Mouse (Mus musculus) liver, embryonic 15.5 days (tissue): ENCODE measurements around the gene Mtr. TPM values are rescaled to one million over a fixed set of nuclear protein-coding genes. Genes with fewer than 3 reads are reported as not detected.
"Not testable (repeated sequence)": the region's sequence is repeated elsewhere in the genome, so short reads cannot be mapped to it uniquely, and the experiment has no call there.

Experiments used
- ATAC-seq: fragments of 200-750 bp; cut with Nextera tagmentation; 2 replicates; pipeline ENCODE4 v1.8.0; 2017; ENCODE audit warnings: moderate number of reproducible peaks, mild to moderate bottlenecking, moderate library complexity; ENCODE audit not compliant: insufficient read depth
- H3K27ac ChIP-seq: fragments of 300-500 bp; sonication (generic); replicated peaks from 2 replicates; pipeline ENCODE4 v1.5.1; 2015; ENCODE audit warnings: mild to moderate bottlenecking, inconsistent platforms
- H3K27me3 ChIP-seq: fragments of 300-500 bp; sonication (generic); 2 replicates; pipeline ENCODE4 v1.6.1; 2015; ENCODE audit warnings: mild to moderate bottlenecking, inconsistent platforms
- H3K36me3 ChIP-seq: fragments of 300-500 bp; sonication (generic); replicated peaks from 2 replicates; pipeline ENCODE4 v1.6.1; 2015; ENCODE audit warnings: moderate library complexity, mild to moderate bottlenecking, inconsistent platforms
- H3K4me1 ChIP-seq: fragments of 300-500 bp; sonication (generic); replicated peaks from 2 replicates; pipeline ENCODE4 v1.6.1; 2015; ENCODE audit warnings: inconsistent platforms
- H3K4me2 ChIP-seq: fragments of 300-500 bp; sonication (generic); 2 replicates; pipeline ENCODE4 v1.6.1; 2015; ENCODE audit warnings: moderate library complexity, mild to moderate bottlenecking, inconsistent platforms
- H3K4me3 ChIP-seq: fragments of 300-500 bp; sonication (generic); replicated peaks from 2 replicates; pipeline ENCODE4 v1.5.1; 2015; ENCODE audit warnings: mild to moderate bottlenecking, inconsistent platforms
- H3K9ac ChIP-seq: fragments of 300-500 bp; sonication (generic); 2 replicates; pipeline ENCODE4 v1.6.1; 2015; ENCODE audit warnings: moderate library complexity, mild to moderate bottlenecking, inconsistent platforms
- H3K9me3 ChIP-seq: fragments of 300-500 bp; sonication (generic); replicated peaks from 2 replicates; pipeline ENCODE4 v1.6.1; 2016; ENCODE audit warnings: inconsistent platforms
- WGBS: fragments of 180-500 bp; shearing (Covaris S2); methylation state at CpG from one replicate; pipeline ENCODE4 v1.1.7; 2015; ENCODE audit warnings: mixed read lengths; ENCODE audit not compliant: insufficient replicate concordance; 5-methylcytosine and 5-hydroxymethylcytosine counted together
- polyA plus RNA-seq: library from polyadenylated mRNA; unstranded; fragments of >200 nt; fragmentation: Nextera tagmentation; extraction: Ambion mirVana; gene quantifications from 2 replicates; pipeline ENCODE4 v1.2.1, GENCODE M21; 2015

Mtr gene
- polyA plus RNA-seq, 1 experiment from 2014 or later = 8.0 TPM

DNA sequence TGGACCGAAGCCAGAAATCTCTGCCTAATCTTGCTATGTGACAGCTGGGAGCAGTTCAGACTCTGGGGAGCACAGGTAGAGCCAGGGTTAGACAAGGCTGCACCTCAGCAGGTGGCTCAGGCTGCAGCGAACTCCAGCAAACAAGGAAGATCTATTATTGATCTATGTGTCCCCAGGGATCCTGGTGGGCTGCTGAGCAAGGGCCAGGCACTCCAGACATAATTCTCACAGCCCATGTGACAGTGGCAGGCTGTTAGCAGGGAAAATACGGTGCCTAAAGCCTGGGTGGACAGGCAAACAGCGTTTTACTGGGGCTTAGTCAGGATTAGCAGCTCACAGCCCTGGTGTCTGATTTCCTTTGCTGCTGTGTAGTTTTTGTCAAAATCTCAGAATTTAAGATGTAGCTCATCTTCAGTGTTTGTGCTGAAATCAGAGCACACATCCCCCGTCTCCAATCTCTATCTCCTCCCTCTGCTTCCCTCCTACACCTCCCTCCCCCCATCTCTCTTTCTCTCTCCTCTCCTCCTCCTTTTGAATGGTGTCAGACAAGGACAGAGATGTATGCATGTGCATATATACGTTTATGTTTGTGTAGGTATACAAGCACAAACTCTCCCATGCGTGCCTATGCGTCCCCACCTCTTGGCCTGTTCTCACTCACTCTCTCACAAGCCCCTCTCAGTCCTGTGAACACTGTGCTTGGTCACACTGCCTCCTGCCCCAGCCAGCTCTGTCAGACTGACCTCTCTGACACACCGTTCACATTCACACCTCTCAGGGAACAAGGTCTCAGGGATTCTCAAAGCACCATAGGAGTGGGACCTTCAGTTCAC lies 98.4 kb downstream of the Mtr start:
- 49% methylated on average over 9 of the region's 9 CpGs for WGBS
- no peak for ATAC-seq
- H3K4me2 ChIP-seq = no peak overlapping the region

DNA sequence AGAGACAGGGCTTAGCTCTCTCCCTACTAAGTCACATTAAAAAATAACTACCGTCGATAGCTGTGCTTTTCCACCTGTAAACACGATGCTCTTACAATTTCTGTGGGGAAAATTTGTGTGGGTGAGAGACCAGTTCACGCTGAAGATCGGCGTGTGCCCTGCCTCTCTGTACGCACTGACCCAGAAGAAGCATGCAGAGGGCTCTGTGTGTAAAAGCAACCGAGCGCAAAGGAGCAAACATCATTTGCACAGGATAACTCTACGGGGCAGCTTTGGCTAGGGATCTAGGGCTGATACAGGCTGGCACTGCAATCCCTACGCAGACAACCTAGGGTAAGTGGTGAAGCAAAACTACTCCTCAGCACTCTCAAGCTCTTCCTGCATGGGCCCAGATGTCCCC lies 104.0 kb downstream of the Mtr start:
- no peak overlapping the region for H3K27ac ChIP-seq
- no peak for ATAC-seq
- no peak overlapping the region for H3K4me3 ChIP-seq
- H3K9me3 ChIP-seq = no peaks in the 10 kb centered on the region
- H3K9ac ChIP-seq = no peak overlapping the region
- no peaks in the 10 kb centered on the region for H3K4me1 ChIP-seq
- no peak overlapping the region for H3K4me2 ChIP-seq
- no peaks in the 10 kb centered on the region for H3K36me3 ChIP-seq
- H3K27me3 ChIP-seq = no peaks in the 10 kb centered on the region
- WGBS = 77% methylated on average over 11 of the region's 11 CpGs

More for the DNA sequence above, 98.4 kb downstream of the Mtr start:
- no peak overlapping the region for H3K9ac ChIP-seq
- no peaks in the 10 kb centered on the region for H3K27me3 ChIP-seq
- H3K9me3 ChIP-seq = no peaks in the 10 kb centered on the region
- H3K4me3 ChIP-seq = no peak overlapping the region
- no peaks in the 10 kb centered on the region for H3K36me3 ChIP-seq
- H3K4me1 ChIP-seq = no peaks in the 10 kb centered on the region
- H3K27ac ChIP-seq = no peak overlapping the region

DNA sequence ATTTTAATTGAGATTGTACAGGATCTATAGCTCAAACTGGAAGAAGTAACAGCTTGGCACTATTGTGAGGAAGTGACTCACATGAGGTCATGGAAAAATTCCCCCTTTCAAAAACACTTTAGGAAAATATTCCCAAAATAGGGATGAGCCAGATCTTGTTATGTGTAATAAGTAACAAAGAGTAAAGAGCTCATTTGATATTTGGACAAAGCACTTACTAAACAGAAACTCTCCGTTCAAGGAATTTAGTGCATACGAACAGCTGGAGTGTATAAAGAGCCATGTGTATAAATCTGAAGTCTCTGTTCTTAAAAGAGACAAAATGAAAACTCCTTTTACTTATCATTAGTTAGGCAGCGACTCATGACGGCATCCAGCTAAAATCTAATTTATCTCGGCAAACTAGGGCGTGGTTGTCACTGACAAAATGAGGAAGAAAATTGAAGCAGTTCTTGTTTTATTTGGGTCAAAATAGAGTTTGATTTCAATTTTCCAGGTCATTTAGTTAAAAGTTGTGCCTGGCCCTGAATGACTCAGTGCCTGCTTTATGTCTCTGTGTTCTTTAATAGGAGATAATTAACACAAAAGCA lies 110.9 kb downstream of the Mtr start:
- Histone ChIP-seq H3K9ac (no peak overlapping the region), H3K27ac (no peak overlapping the region)

DNA sequence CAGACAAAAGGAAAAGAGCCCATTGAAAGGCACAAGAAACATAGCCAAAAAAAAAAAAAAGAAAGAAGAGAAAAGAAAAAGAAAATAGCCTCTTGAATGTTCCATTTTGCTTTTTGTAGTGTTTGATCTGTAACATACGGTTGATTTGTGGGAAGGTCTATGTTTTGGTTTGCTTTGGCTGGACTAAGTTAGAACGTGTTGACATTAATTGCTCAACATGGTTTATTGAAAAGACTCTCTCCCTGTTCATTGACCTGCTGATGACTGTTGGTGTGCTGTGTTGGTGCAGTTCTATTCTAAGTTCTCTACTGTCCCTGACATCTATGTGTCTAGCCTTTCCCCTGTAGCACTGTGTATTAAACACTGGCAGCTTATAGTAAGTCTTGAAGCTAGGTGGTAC lies 111.5 kb downstream of the Mtr start:
- no peaks in the 10 kb centered on the region for H3K36me3 ChIP-seq
- no peaks in the 10 kb centered on the region for H3K4me1 ChIP-seq
- no peak for ATAC-seq
- H3K9ac ChIP-seq = no peak overlapping the region
- H3K9me3 ChIP-seq = no peaks in the 10 kb centered on the region
- H3K27me3 ChIP-seq = no peaks in the 10 kb centered on the region
- 67% methylated on average over 2 of the region's 2 CpGs for WGBS
- H3K27ac ChIP-seq = no peak overlapping the region
- H3K4me2 ChIP-seq = no peak overlapping the region
- no peak overlapping the region for H3K4me3 ChIP-seq

More for the DNA sequence above, 110.9 kb downstream of the Mtr start:
- H3K4me1 ChIP-seq = no peaks in the 10 kb centered on the region
- no peaks in the 10 kb centered on the region for H3K27me3 ChIP-seq
- H3K36me3 ChIP-seq = no peaks in the 10 kb centered on the region
- H3K4me2 ChIP-seq = no peak overlapping the region
- no peak overlapping the region for H3K4me3 ChIP-seq
- no peak for ATAC-seq
- WGBS = 55% methylated on average over 6 of the region's 6 CpGs
- H3K9me3 ChIP-seq = no peaks in the 10 kb centered on the region

DNA sequence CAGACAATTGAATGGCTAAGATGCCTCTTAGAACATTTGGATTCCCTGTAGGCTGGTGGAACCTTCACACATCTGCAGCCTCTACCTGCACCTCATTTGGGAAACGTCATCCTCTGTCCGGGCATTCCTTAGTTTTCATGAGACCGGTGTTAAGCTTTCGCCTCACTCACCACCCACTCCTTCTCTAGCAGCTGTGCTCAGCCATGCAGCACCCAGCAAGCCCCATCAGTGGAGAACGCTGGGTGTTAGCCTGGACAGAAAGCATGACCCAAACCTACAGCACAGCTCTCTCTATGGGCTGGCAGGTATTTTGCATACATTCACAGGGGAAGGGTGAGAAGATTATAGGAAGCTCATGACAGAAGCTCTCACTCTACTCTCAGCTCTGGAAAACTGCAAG lies 114.6 kb downstream of the Mtr start:
- Histone ChIP-seq H3K9ac (no peak overlapping the region), H3K36me3 (no peaks in the 10 kb centered on the region), H3K27ac (no peak overlapping the region), H3K4me2 (no peak overlapping the region), H3K4me1 (no peaks in the 10 kb centered on the region), H3K27me3 (no peaks in the 10 kb centered on the region), H3K9me3 (no peaks in the 10 kb centered on the region), H3K4me3 (no peak overlapping the region)
- no peak for ATAC-seq
- WGBS = 77% methylated on average over 5 of the region's 5 CpGs

DNA sequence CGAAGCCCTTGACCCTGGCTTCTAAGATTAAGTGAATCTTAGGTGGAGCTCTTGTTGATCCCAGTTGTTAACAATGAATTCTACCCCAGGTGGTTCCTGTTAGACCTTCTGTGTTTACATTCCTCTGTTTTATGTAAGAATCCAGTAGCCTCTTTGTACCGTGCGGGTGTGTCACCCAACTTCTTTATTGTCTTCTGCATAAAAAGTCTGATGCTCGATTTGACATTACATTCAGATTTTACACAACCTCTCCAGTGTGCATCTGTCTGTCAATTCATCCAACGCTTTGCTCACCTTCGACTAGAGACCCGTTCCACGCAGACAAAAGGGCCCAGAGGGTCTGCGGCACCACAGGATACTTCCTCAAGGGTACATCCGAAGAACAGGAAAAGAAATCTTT lies 121.5 kb downstream of the Mtr start:
- ATAC-seq, H3K9ac ChIP-seq, H3K27ac ChIP-seq, H3K9me3 ChIP-seq, H3K4me3 ChIP-seq, H3K4me2 ChIP-seq, H3K27me3 ChIP-seq, H3K36me3 ChIP-seq: not testable (repeated sequence)
- H3K4me1 ChIP-seq = peaks cover 27% of the 10 kb centered on the region
- 72% methylated on average over 10 of the region's 10 CpGs for WGBS

DNA sequence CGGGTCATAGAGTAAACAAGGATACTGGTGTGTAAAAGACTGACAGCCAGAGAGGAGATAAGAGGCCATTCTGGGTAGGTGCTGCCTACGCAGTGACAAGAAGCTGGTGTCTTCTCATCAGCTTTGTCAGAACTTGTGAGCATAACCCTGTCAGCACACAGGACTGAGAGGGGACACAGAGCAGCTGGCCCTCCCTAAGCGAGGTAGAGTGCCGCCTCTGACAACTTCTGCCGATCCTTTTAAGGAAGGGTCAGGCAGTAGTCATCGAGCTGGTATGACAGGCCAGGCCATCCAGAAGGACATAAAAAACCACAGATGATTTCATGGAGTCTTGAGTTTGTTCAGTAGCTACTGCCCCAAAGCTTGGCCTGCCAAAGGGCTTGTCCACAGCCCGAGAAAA lies 124.4 kb downstream of the Mtr start:
- no peak overlapping the region for H3K27ac ChIP-seq
- no peak for ATAC-seq
- H3K27me3 ChIP-seq = no peaks in the 10 kb centered on the region
- H3K4me2 ChIP-seq = peak overlapping the region; percentile 6; the same call in 1 of the 2 replicates
- H3K4me1 ChIP-seq = peaks cover 40% of the 10 kb centered on the region
- H3K9ac ChIP-seq = no peak overlapping the region
- 50% methylated on average over 7 of the region's 7 CpGs for WGBS
- no peaks in the 10 kb centered on the region for H3K36me3 ChIP-seq
- no peaks in the 10 kb centered on the region for H3K9me3 ChIP-seq
- H3K4me3 ChIP-seq = no peak overlapping the region

Other genes with a start within 250 kb of the Mtr start
- gene Ryr2, start 151.2 kb downstream of the Mtr start, polyA plus RNA-seq = 0.21 and 0.32 TPM in 2 replicates
- 17.0 and 22.5 TPM in 2 replicates for gene Actn2, start 82.6 kb upstream of the Mtr start, polyA plus RNA-seq
- gene Heatr1, start 136.9 kb upstream of the Mtr start, polyA plus RNA-seq = 8.0 and 9.8 TPM in 2 replicates
- 12.7 and 13.7 TPM in 2 replicates for gene Lgals8, start 206.8 kb upstream of the Mtr start, polyA plus RNA-seq